Mouse (Mus musculus) spleen, postnatal 14 days (tissue): Measurements from ENCODE around the gene Sh3pxd2a.

ENCODE experiments used
- DNase-seq, 2 experiments: peaks; one replicate each; pipeline ENCODE4 v3.0.0; 2021 to 2022; ENCODE audit warnings: low spot score in 2 of 2

Sh3pxd2a gene

DNA sequence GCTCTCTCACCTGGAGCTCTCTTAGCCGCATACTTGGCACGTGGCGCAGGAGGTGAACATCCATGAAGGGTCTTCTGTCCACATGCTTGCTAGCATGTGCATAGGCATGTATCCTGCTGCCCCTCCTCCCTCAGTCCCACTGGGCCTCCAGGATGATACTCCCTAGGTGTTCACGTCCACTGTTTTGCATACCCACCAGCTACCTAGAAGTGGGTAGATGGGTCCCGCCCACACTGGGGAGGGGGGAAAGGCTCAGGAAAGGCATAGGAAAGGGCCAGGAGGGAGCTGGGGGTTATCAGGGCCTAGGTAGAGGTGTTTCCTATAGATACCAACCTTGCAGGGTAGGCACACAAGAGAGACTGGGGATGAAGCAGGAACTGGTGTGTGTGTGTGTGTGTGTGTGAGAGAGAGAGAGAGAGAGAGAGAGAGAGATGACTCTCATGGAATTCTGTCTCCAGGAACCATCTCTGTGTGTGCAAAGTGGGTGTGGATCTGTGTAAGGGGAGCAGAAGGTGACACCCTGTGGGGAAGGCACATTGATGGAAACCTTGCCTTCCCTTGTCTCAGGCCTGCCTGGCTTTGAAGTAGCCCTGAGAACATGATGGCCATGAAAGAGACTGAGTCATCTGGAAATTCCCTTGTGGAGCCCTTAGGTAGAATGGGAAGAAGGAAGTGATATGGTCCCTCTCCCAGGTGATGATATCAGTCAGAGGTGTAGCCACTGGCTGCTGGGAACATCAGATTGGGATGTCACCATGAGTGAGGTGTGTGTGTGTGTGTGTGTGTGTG, 231.9 kb downstream of the Sh3pxd2a start:
- no peak for DNase-seq

- no peak for DNase-seq
Observed at GRCm38 (mm10) chr19:47231389-47231788, 232.8 kb downstream of the Sh3pxd2a start.

GRCm38 (mm10) chr19:47230682-47231081, 233.5 kb downstream of the Sh3pxd2a start:
- no peak for DNase-seq

GRCm38 (mm10) chr19:47230082-47230481, 234.1 kb downstream of the Sh3pxd2a start:
- no peak for DNase-seq

- no peak for DNase-seq
Observed at GRCm38 (mm10) chr19:47229461-47229860, 234.7 kb downstream of the Sh3pxd2a start.

DNA sequence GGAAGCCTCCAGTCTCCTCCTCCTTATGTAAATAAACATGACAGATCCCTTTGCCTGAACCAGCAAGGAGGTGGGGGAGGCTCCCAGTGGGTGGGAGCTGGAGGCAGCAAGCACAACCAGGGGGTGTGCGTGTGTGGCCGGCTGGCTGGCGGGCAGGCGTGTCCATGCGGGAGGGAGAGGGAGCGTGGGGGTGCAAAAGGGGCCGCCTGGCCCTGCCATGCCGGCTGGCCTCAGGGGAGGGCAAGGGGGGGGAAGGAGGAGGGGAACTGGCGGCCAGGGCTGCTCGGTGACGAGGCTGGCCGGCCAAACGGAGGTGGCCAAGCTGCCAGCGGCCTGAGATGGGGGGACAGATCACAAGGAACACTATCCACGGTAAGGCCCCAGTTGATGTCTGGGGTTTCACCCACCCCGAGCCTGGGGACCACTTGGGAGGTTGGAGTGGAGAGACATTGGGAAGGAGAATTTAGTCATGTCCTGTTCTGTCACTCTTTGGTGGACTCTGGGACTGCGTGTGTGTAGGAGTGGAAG, 235.4 kb downstream of the Sh3pxd2a start:
- DNase-seq = no peak

- no peak for DNase-seq
Observed at GRCm38 (mm10) chr19:47225791-47226190, 238.4 kb downstream of the Sh3pxd2a start.

GRCm38 (mm10) chr19:47224743-47225142, 239.5 kb downstream of the Sh3pxd2a start:
- DNase-seq = peak in 1 of 2 experiments; percentile 4

GRCm38 (mm10) chr19:47222841-47223557, 241.2 kb downstream of the Sh3pxd2a start:
- DNase-seq = no peak

GRCm38 (mm10) chr19:47222154-47222840, 241.9 kb downstream of the Sh3pxd2a start:
- DNase-seq = no peak

DNA sequence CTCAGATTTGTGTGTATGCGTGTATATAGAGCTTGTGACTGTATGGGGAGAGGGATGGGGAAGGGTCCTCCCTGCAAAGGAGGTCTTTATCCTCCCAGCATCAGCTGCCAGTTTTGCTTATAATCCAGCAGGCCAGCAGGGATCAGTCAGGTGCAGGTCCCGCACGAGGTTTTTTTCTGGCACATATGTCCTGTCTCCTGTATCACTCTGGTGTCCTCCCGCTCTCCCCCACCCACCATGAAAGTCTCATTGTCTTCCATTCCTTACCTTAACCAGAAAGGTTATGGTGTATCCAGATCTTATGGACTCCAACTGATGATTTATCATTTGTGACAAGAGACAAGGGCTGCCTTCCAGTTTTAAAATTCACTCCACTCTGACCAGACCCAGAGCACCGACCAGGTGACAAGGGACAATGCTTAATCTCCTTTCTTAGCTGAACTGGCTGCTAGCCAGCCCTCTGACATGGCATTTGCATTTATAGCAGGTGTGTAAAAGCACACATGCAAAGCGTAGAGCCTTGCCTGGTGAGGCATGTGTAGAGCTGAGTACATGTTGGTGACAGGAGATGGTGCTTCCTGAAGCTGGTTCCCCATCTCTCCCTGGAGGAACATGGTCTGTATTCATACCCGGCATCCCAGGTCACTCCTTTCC, 242.6 kb downstream of the Sh3pxd2a start:
- DNase-seq = no peak

- no peak for DNase-seq
Observed at GRCm38 (mm10) chr19:47221006-47221405, 243.2 kb downstream of the Sh3pxd2a start.

DNA sequence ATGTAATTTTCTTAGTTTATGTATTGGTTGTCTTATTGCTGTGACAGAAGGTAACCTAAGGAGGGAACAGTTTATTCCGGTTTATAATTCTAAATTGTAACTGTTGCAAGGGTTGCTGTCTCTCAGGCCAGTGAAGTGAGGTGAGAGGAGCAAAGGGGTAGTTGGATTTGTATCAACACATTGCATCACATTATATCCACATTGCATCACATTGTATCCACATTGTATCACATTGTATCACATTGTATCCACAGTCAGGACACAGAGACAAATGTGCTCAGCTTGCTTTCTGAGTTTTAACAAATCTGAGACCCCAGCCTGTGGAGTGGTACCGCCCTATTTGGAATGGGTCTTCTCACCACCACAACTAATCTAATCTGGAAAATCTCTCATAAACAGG, 244.0 kb downstream of the Sh3pxd2a start:
- no peak for DNase-seq

DNA sequence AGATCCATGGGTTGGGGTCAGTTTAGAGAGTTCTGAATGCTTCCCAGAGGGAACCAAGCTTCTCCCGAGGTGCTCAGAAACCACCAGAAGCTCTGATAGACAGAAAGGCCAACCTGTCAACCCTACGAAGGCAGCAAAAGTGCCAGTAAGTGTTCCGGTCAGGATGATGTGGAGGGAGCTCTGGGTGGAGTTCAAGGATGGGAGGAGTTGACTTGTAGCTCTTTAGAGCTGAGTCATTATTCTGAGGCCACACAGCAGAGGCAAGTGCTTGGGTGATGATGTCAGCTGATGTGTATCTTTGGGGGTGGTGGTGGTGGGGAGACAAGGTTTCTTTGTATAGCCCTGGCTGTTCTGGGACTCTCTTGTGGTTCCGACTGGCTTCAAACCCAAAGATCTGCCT, 244.6 kb downstream of the Sh3pxd2a start:
- no peak for DNase-seq

GRCm38 (mm10) chr19:47216766-47217165, 247.4 kb downstream of the Sh3pxd2a start:
- no peak for DNase-seq

DNA sequence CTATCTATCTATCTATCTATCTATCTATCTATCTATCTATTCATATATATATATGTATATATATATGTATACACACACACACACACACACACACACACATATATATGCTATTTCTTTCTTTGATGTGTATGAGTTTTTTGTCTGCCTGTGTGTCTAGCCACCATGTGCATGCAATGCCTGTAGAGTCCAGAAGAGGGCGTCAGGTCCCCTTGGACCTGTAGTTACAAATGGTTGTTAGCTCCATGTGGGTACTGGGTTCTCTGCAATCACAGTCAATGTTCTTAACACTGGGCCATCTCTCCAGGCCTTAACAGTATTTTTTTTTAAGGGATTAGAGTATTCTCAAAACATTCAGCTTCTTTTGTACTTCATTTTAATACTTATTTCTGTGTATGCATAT, 250.7 kb downstream of the Sh3pxd2a start:
- DNase-seq = no peak

DNA sequence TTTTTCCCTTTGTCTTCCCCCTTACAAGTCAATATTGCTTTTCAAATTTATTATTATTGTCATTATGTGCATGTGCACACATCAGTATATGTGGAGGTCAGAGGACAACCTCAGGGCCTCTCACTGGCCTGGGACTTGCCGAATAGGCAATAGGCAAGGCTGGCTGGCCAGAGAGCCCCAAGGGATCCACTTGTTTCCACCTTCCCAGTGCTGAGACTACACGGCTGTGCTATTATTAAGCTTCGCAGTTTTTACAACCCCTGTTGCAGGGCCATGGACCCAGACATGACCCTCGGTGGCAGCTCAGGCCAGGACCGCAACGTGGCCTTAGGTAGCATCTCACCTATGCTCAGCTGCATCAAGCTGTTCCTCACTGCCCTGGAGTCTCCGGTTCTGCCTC, 251.8 kb downstream of the Sh3pxd2a start:
- DNase-seq = no peak

DNA sequence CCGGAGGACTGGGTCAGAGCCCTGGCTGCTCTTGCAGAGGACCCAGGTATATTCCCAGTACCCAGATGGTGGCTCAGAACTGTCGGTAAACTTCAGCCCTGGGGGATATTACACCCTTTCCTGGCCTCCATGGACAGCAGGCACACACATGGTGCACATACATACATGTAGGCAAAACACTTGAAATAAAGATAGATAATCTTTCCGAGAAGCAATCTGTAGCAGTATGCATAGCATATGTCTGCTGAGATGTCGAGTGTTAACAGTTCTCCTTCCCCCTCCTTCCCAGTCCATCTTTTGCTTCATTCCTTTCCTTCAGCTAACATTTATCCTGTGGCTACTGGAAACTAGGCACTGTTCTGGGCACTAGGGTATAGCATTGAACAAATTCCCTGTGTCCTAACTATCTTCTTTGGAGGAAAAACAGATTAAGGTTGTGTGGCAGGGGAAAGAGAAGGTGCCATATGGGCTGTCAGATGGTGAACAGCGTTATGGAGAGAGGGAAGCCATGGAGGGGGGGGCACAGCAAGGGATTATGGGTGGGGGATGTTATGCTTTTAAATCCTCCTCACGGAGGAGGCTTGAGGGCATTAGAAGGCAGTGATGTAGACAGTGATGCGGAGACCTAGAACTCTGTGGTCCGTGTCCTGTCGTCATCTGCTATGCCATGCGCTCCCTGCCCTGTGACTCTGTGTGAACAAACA, 252.4 kb downstream of the Sh3pxd2a start:
- no peak for DNase-seq

DNA sequence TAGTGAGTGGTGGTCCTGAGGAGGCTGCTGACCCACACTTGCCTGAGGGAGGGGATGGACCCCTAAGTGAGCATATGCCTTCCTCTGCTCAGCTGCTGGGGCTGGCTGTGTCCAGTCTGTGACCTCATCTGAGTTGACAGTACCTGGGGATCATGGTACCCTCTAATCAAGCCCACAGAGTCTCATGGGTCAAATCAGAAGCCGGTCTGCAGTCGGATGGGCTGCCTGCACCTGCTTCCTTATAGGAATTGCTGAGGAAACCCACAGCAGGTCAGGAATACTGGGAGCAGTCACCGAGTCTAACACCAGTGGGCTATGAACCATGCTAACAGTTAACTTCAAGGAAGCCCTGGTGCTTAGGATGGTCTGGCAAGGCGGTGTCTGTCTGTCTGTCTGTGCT, 253.8 kb downstream of the Sh3pxd2a start:
- no peak for DNase-seq
